Mouse (Mus musculus) MEL (cell line): ENCODE data around the gene Ermard.

Experiments used
- CTCF ChIP-seq, 3 experiments: IDR thresholded peaks in 2 of 3; conservative IDR thresholded peaks in 1 of 3; 2 replicates each; pipeline ENCODE4 v1.5.1; 2011 to 2012; ENCODE audit warnings: low read length in 3 of 3, low read depth in 2 of 3, mild to moderate bottlenecking in 2 of 3, improper control_type of control experiment in 1 of 3, inconsistent platforms in 1 of 3, mixed read lengths in 1 of 3, moderate library complexity in 1 of 3; ENCODE audit not compliant: control insufficient read depth in 1 of 3, insufficient read depth in 1 of 3, poor library complexity in 1 of 3, severe bottlenecking in 1 of 3
- ELF1 ChIP-seq: IDR thresholded peaks from 2 replicates; pipeline ENCODE4 v1.6.1; 2014; ENCODE audit warnings: low read depth, mild to moderate bottlenecking, inconsistent platforms, low read length, improper control_type of control experiment, moderate library complexity
- EP300 ChIP-seq, 2 experiments: IDR thresholded peaks; 2 replicates each; pipeline ENCODE4 v1.6.1; 2011; ENCODE audit warnings: improper control_type of control experiment in 2 of 2, low read length in 2 of 2, low read depth in 1 of 2, mild to moderate bottlenecking in 1 of 2
- JUND ChIP-seq: IDR thresholded peaks from 2 replicates; pipeline ENCODE4 v1.6.1; 2011; ENCODE audit warnings: low read depth, mild to moderate bottlenecking, improper control_type of control experiment, low read length
- NRF1 ChIP-seq: IDR thresholded peaks from 2 replicates; pipeline ENCODE4 v1.6.1; 2014; ENCODE audit warnings: low read depth, mild to moderate bottlenecking, inconsistent platforms, low read length, improper control_type of control experiment, moderate library complexity; ENCODE audit not compliant: poor library complexity, insufficient read depth, severe bottlenecking
- POLR2A ChIP-seq, 2 experiments: IDR thresholded peaks; 2 replicates each; pipeline ENCODE4 v1.6.1; 2011 to 2012; ENCODE audit warnings: low read length in 2 of 2, mild to moderate bottlenecking in 2 of 2, control low read depth in 1 of 2, improper control_type of control experiment in 1 of 2, low read depth in 1 of 2, moderate library complexity in 1 of 2; ENCODE audit not compliant: control insufficient read depth in 1 of 2, insufficient read depth in 1 of 2, poor library complexity in 1 of 2

GRCm38 (mm10) chr17:15075033-15075432 is 34.0 kb downstream of the Ermard start:
- TF ChIP-seq CTCF (IDR thresholded peaks at IDR 0.05 in 2 of 3, conservative IDR thresholded peaks at IDR 0.05 in 1 of 3; ENCODE audit: control insufficient read depth in 1 of 3, insufficient read depth in 1 of 3, low read depth in 2 of 3, low read length in 3 of 3, poor library complexity in 1 of 3, severe bottlenecking in 1 of 3): no peak
- TF ChIP-seq POLR2A (IDR thresholded peaks at IDR 0.05; ENCODE audit: control insufficient read depth in 1 of 2, insufficient read depth in 1 of 2, low read depth in 1 of 2, low read length in 2 of 2, poor library complexity in 1 of 2): no peak
- TF ChIP-seq EP300 (IDR thresholded peaks at IDR 0.05; ENCODE audit: low read depth in 1 of 2, low read length in 2 of 2): no peak
- TF ChIP-seq JUND: no peak
- no peak for TF ChIP-seq NRF1
- no peak for TF ChIP-seq ELF1
